Mouse (Mus musculus): ENCODE results near the gene Cks2.

GRCm38 (mm10) chr13:51681076-51681475 lies 36.0 kb downstream of the Cks2 start:
- no peak for TF ChIP-seq CTCF (IDR thresholded peaks at IDR 0.05; ENCODE audit: insufficient read depth, low read length)
- TF ChIP-seq POLR2A (IDR thresholded peaks at IDR 0.05; ENCODE audit: borderline replicate concordance, extremely low read depth, low read depth, low read length), result no peak
